Mouse (Mus musculus): ENCODE data around the gene Tmem217. TPM values are rescaled to one million over a fixed set of nuclear protein-coding genes. Genes with fewer than 3 reads are reported as not detected.

Tmem217 gene
- total and polyA plus RNA-seq, 3 experiments = 2.5 to 4.5 TPM; not detected in 1

- H3K27me3 ChIP-seq (ENCODE audit: control insufficient read depth in 1 of 2, insufficient read depth in 2 of 2, low read length in 2 of 2) = no peaks in the 10 kb centered on the region
- no peak for DNase-seq (ENCODE audit: low read depth, low spot score)
- no peaks in the 10 kb centered on the region for H3K79me2 ChIP-seq (ENCODE audit: control insufficient read depth, insufficient read depth, low read length, poor library complexity)
- H3K9ac ChIP-seq (ENCODE audit: control insufficient read depth, low read depth, low read length, poor library complexity, severe bottlenecking) = no peak overlapping the region
- no peak overlapping the region for H3K4me3 ChIP-seq (ENCODE audit: control insufficient read depth in 1 of 2, insufficient read depth in 1 of 2, low read depth in 2 of 2, low read length in 2 of 2)
- no peaks in the 10 kb centered on the region for H3K36me3 ChIP-seq (ENCODE audit: control insufficient read depth in 1 of 2, insufficient read depth in 2 of 2, low read length in 2 of 2)
- H3K4me1 ChIP-seq (ENCODE audit: control insufficient read depth in 1 of 2, insufficient read depth in 2 of 2, low read length in 2 of 2) = no peaks in the 10 kb centered on the region
- no peak for TF ChIP-seq GABPA (IDR thresholded peaks at IDR 0.05; ENCODE audit: low read depth, low read length)
- no peak for TF ChIP-seq MAFK (IDR thresholded peaks at IDR 0.05; ENCODE audit: borderline replicate concordance, low read depth, low read length)
- no peak for TF ChIP-seq ZNF384 (IDR thresholded peaks at IDR 0.05; ENCODE audit: low read depth, low read length)
- TF ChIP-seq HCFC1 (IDR thresholded peaks at IDR 0.05; ENCODE audit: low read depth, low read length) = no peak
- no peaks in the 10 kb centered on the region for H3K9me3 ChIP-seq (replicated peaks; ENCODE audit: insufficient read depth, low read length)
- H3K27ac ChIP-seq (ENCODE audit: control insufficient read depth, low read depth, low read length) = no peak overlapping the region
These were observed 32.1 kb upstream of the Tmem217 start for GRCm38 (mm10) chr17:29584306-29584705.

- no peaks in the 10 kb centered on the region for H3K9me3 ChIP-seq (replicated peaks; ENCODE audit: insufficient read depth, low read length)
- H3K27ac ChIP-seq (ENCODE audit: control insufficient read depth, low read depth, low read length) = no peak overlapping the region
- no peaks in the 10 kb centered on the region for H3K27me3 ChIP-seq (ENCODE audit: control insufficient read depth in 1 of 2, insufficient read depth in 2 of 2, low read length in 2 of 2)
- H3K79me2 ChIP-seq (ENCODE audit: control insufficient read depth, insufficient read depth, low read length, poor library complexity) = no peaks in the 10 kb centered on the region
- no peak overlapping the region for H3K9ac ChIP-seq (ENCODE audit: control insufficient read depth, low read depth, low read length, poor library complexity, severe bottlenecking)
- H3K4me3 ChIP-seq (ENCODE audit: control insufficient read depth in 1 of 2, insufficient read depth in 1 of 2, low read depth in 2 of 2, low read length in 2 of 2) = no peak overlapping the region
- TF ChIP-seq HCFC1 (IDR thresholded peaks at IDR 0.05; ENCODE audit: low read depth, low read length) (no peak), KAT2A (conservative IDR thresholded peaks at IDR 0.05; ENCODE audit: low read depth, low read length) (no peak), ZKSCAN1 (IDR thresholded peaks at IDR 0.05; ENCODE audit: low read depth, low read length) (no peak), MAZ (IDR thresholded peaks at IDR 0.05; ENCODE audit: low read depth, low read length) (no peak), ZMIZ1 (IDR thresholded peaks at IDR 0.05; ENCODE audit: low read depth, low read length) (no peak), POLR2AphosphoS2 (IDR thresholded peaks at IDR 0.05; ENCODE audit: low read length) (no peak), ZC3H11A (IDR thresholded peaks at IDR 0.05; ENCODE audit: low read depth, low read length) (no peak), MEF2A (IDR thresholded peaks at IDR 0.05; ENCODE audit: extremely low read depth, insufficient replicate concordance, low read depth, low read length, poor library complexity, severe bottlenecking) (no peak), GATA1 (IDR thresholded peaks at IDR 0.05; ENCODE audit: low read depth, low read length) (no peak), NELFE (IDR thresholded peaks at IDR 0.05; ENCODE audit: low read depth, low read length) (no peak), BHLHE40 (IDR thresholded peaks at IDR 0.05; ENCODE audit: borderline replicate concordance, low read depth, low read length) (no peak), E2F4 (IDR thresholded peaks at IDR 0.05; ENCODE audit: borderline replicate concordance, low read depth, low read length) (no peak), USF2 (IDR thresholded peaks at IDR 0.05; ENCODE audit: borderline replicate concordance in 1 of 2, insufficient read depth in 1 of 2, low read depth in 1 of 2, low read length in 2 of 2) (no peak), CHD1 (IDR thresholded peaks at IDR 0.05; ENCODE audit: low read depth, low read length) (no peak), MXI1 (IDR thresholded peaks at IDR 0.05; ENCODE audit: low read depth, low read length) (no peak), SMC3 (IDR thresholded peaks at IDR 0.05; ENCODE audit: low read depth, low read length) (no peak), JUND (IDR thresholded peaks at IDR 0.05; ENCODE audit: low read depth, low read length) (no peak), TAL1 (IDR thresholded peaks at IDR 0.05; ENCODE audit: low read length) (no peak)
- H3K4me1 ChIP-seq (ENCODE audit: control insufficient read depth in 1 of 2, insufficient read depth in 2 of 2, low read length in 2 of 2) = no peaks in the 10 kb centered on the region
- H3K36me3 ChIP-seq (ENCODE audit: control insufficient read depth in 1 of 2, insufficient read depth in 2 of 2, low read length in 2 of 2) = no peaks in the 10 kb centered on the region
- DNase-seq (ENCODE audit: low read depth, low spot score) = no peak
These were observed 31.4 kb upstream of the Tmem217 start for GRCm38 (mm10) chr17:29583569-29583968.
